Mouse (Mus musculus) liver, adult 2 months (tissue): ENCODE data around the gene Serinc3. TPM values are rescaled to one million over a fixed set of nuclear protein-coding genes. Genes with fewer than 3 reads are reported as not detected.
A peak's percentile ranks its signal among the peaks of the same experiment; 100 is the strongest.

Experiments used
- DNase-seq: peaks from one replicate; pipeline ENCODE4 v3.0.0-alpha.2; 2011; ENCODE audit warnings: low read depth, low spot score; ENCODE audit errors: extremely low read depth
- H3K27ac ChIP-seq: fragments of 200-500 bp; replicated peaks from 2 replicates; pipeline ENCODE4 v1.5.1; 2012; ENCODE audit warnings: low read depth, mild to moderate bottlenecking, control low read depth, inconsistent platforms, low read length; ENCODE audit not compliant: insufficient read depth
- H3K27me3 ChIP-seq: fragments of 200-500 bp; 2 replicates; pipeline ENCODE4 v1.6.1; 2012; ENCODE audit warnings: mild to moderate bottlenecking, moderate library complexity, low read length, inconsistent platforms; ENCODE audit not compliant: control insufficient read depth, insufficient read depth
- H3K36me3 ChIP-seq: fragments of 200-500 bp; 2 replicates; pipeline ENCODE4 v1.6.1; 2012; ENCODE audit warnings: low read length, inconsistent platforms; ENCODE audit not compliant: control insufficient read depth, insufficient read depth
- H3K4me1 ChIP-seq: fragments of 200-500 bp; 2 replicates; pipeline ENCODE4 v1.6.1; 2011; ENCODE audit warnings: low read length; ENCODE audit not compliant: control insufficient read depth, insufficient read depth
- H3K4me3 ChIP-seq: fragments of 200-500 bp; 2 replicates; pipeline ENCODE4 v1.5.1; 2011; ENCODE audit warnings: low read depth, mild to moderate bottlenecking, control low read depth, low read length, moderate library complexity; ENCODE audit not compliant: insufficient read depth
- H3K79me2 ChIP-seq: fragments of 200-500 bp; 2 replicates; pipeline ENCODE4 v1.6.1; 2012; ENCODE audit warnings: inconsistent platforms, mild to moderate bottlenecking, low read length, moderate library complexity; ENCODE audit not compliant: control insufficient read depth, insufficient read depth
- H3K9ac ChIP-seq: fragments of 200-500 bp; 2 replicates; pipeline ENCODE4 v1.6.1; 2012; ENCODE audit warnings: low read depth, mild to moderate bottlenecking, control low read depth, inconsistent platforms, low read length
- CTCF ChIP-seq: fragments of 200-500 bp; IDR thresholded peaks from 2 replicates; pipeline ENCODE4 v1.5.1; 2011; ENCODE audit warnings: low read depth, low read length, control low read depth
- POLR2A ChIP-seq: fragments of 200-500 bp; IDR thresholded peaks from 2 replicates; pipeline ENCODE4 v1.6.1; 2011; ENCODE audit warnings: low read length, control low read depth; ENCODE audit not compliant: insufficient read depth; ENCODE audit errors: extremely low read depth
- WGBS: fragments of 180-500 bp; shearing (Covaris S2); methylation state at CpG from one replicate; pipeline ENCODE4 v1.1.7; 2018; 5-methylcytosine and 5-hydroxymethylcytosine counted together
- polyA plus RNA-seq: library from polyadenylated mRNA; depleted of rRNA; stranded (reverse); fragments of >200 nt; gene quantifications from 2 replicates; pipeline ENCODE4 v1.2.3, GENCODE M21; 2012
- total RNA-seq: library from RNA; depleted of rRNA; stranded (reverse); fragments of >200 nt; gene quantifications from 2 replicates; pipeline ENCODE4 v1.2.3, GENCODE M21; 2014

Serinc3 gene
- total and polyA plus RNA-seq, 2 experiments: 122 to 123 TPM

- DNase-seq: no peak
- Histone ChIP-seq H3K27ac (no peak overlapping the region), H3K79me2 (peaks cover 18% of the 10 kb centered on the region; the same call in 1 of the 2 replicates), H3K4me1 (peaks cover 17% of the 10 kb centered on the region), H3K4me3 (no peak overlapping the region), H3K27me3 (no peaks in the 10 kb centered on the region), H3K9ac (no peak overlapping the region), H3K36me3 (no peaks in the 10 kb centered on the region)
- WGBS: 85% methylated on average over 7 of the region's 7 CpGs
- no peak for TF ChIP-seq CTCF
- no peak for TF ChIP-seq POLR2A
These were observed 43.9 kb downstream of the Serinc3 start for GRCm38 (mm10) chr2:163601066-163601465.

GRCm38 (mm10) chr2:163599226-163599625 lies 45.7 kb downstream of the Serinc3 start:
- Histone ChIP-seq H3K4me3 (no peak overlapping the region), H3K79me2 (peaks cover 12% of the 10 kb centered on the region; the same call in 1 of the 2 replicates), H3K27me3 (no peaks in the 10 kb centered on the region), H3K4me1 (peaks cover 32% of the 10 kb centered on the region), H3K36me3 (no peaks in the 10 kb centered on the region), H3K27ac (no peak overlapping the region), H3K9ac (no peak overlapping the region)
- DNase-seq: peak; percentile 67
- 4% methylated on average over 1 of the region's 1 CpGs for WGBS
- TF ChIP-seq POLR2A: no peak
- TF ChIP-seq CTCF: peak; percentile 91

GRCm38 (mm10) chr2:163597661-163598060 lies 47.3 kb downstream of the Serinc3 start:
- Histone ChIP-seq H3K9ac (no peak overlapping the region), H3K27ac (peak overlapping the region; percentile 99), H3K4me1 (peaks cover 39% of the 10 kb centered on the region), H3K79me2 (peaks cover 3% of the 10 kb centered on the region; the same call in 1 of the 2 replicates), H3K27me3 (no peaks in the 10 kb centered on the region), H3K4me3 (no peak overlapping the region), H3K36me3 (no peaks in the 10 kb centered on the region)
- WGBS: 41% methylated on average over 4 of the region's 4 CpGs
- peak; percentile 81 for TF ChIP-seq CTCF
- TF ChIP-seq POLR2A: no peak
- DNase-seq: peak; percentile 85

GRCm38 (mm10) chr2:163596873-163597155 lies 48.1 kb downstream of the Serinc3 start:
- no peaks in the 10 kb centered on the region for H3K36me3 ChIP-seq
- H3K27ac ChIP-seq: peak overlapping the region; percentile 99
- WGBS: 9% methylated on average over 3 of the region's 3 CpGs
- no peaks in the 10 kb centered on the region for H3K27me3 ChIP-seq
- H3K79me2 ChIP-seq: no peaks in the 10 kb centered on the region
- H3K9ac ChIP-seq: peak overlapping the region; percentile 44
- peaks cover 39% of the 10 kb centered on the region for H3K4me1 ChIP-seq
- H3K4me3 ChIP-seq: no peak overlapping the region
- no peak for DNase-seq
- TF ChIP-seq CTCF: no peak
- TF ChIP-seq POLR2A: no peak

GRCm38 (mm10) chr2:163596057-163596872 lies 48.7 kb downstream of the Serinc3 start:
- DNase-seq: peak; percentile 94
- Histone ChIP-seq H3K36me3 (no peaks in the 10 kb centered on the region), H3K9ac (peak overlapping the region; percentile 66), H3K27me3 (no peaks in the 10 kb centered on the region), H3K4me1 (peaks cover 41% of the 10 kb centered on the region), H3K4me3 (no peak overlapping the region), H3K79me2 (no peaks in the 10 kb centered on the region), H3K27ac (peak overlapping the region; percentile 99)
- WGBS: 9% methylated on average over 13 of the region's 13 CpGs
- TF ChIP-seq CTCF: no peak
- no peak for TF ChIP-seq POLR2A

- 3% methylated on average over 2 of the region's 2 CpGs for WGBS
- Histone ChIP-seq H3K4me1 (peaks cover 44% of the 10 kb centered on the region), H3K79me2 (no peaks in the 10 kb centered on the region), H3K27me3 (no peaks in the 10 kb centered on the region), H3K9ac (peak overlapping the region; percentile 77), H3K4me3 (no peak overlapping the region), H3K27ac (peak overlapping the region; percentile 99), H3K36me3 (no peaks in the 10 kb centered on the region)
- peak; percentile 62 for DNase-seq
- TF ChIP-seq CTCF: no peak
- TF ChIP-seq POLR2A: no peak
These were observed 49.8 kb downstream of the Serinc3 start for GRCm38 (mm10) chr2:163595119-163595518.
